Mouse (Mus musculus) fibroblast of lung, adult 2 months (primary cell): ENCODE measurements at regions not wholly inside any gene's neighbourhood (a gene's known extent, or its start where the extent isn't known, plus 50 kb on each side); places are given as distances from the start of the nearest gene placed in this dataset.
A peak's percentile ranks its signal among the peaks of the same experiment; 100 is the strongest.

ENCODE experiments used
- DNase-seq: peaks from one replicate; pipeline ENCODE4 v3.0.0-alpha.2; 2011; ENCODE audit warnings: low read depth

GRCm38 (mm10) chr4:53219351-53219750, 59.7 kb upstream of the Abca1 start:
- DNase-seq, result peak; percentile 97

DNA sequence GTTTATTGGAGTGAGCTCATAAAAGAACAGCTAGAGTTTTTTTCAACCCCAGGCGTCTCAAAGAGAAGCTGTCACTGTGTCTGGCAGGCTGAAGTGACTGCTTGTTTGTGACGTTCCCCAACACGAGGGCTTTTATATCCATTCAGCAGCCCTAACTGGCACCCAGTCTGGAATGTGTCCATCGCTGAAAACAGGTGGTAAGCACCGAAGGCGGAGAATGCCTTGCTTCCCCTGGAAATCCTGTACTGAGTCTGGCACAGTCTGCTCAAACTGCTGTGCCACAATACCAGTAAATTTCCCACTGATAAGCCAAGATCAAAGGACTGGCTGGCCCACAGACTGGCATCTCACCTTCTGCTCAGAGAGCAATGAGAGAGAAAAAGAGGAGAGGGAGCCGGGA, 59.1 kb upstream of the Abca1 start:
- DNase-seq, result no peak

GRCm38 (mm10) chr4:53218291-53218640, 58.6 kb upstream of the Abca1 start:
- DNase-seq, result no peak

- no peak for DNase-seq
Measured at GRCm38 (mm10) chr4:53217608-53218290, 58.1 kb upstream of the Abca1 start.

DNA sequence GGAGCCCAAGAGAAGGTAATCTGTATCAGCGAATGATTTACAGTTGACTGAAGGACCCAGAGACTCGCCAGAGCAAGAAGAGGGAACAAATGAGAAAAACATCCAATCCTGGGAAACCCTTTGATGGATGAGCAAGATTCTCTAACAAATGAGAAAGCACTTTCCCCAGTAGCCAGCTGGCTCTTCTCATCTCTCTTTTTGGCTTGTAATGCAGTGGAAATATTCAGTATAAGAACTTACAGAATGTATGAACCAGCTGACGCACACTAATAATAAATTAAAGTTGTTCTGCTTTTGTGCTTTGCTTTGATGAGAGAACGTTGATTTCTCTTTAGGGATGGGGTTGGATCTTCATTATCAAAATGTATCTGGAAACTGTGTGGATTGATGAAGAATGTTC, 52.8 kb upstream of the Abca1 start:
- no peak for DNase-seq

GRCm38 (mm10) chr4:53210685-53211084, 51.0 kb upstream of the Abca1 start:
- no peak for DNase-seq
